Mouse (Mus musculus): ENCODE results near the gene Smbd1. TPM values are rescaled to one million over a fixed set of nuclear protein-coding genes. Genes with fewer than 3 reads are reported as not detected.

Gene Smbd1
- polyA plus RNA-seq, 1 experiment: not detected

- no peak for DNase-seq (ENCODE audit: low read depth)
- TF ChIP-seq POLR2A (IDR thresholded peaks at IDR 0.05; ENCODE audit: borderline replicate concordance, extremely low read depth, insufficient read depth, insufficient read length, poor library complexity, severe bottlenecking): no peak
Observed at GRCm38 (mm10) chr16:32778956-32779355, 31.3 kb downstream of the Smbd1 start.

- DNase-seq (ENCODE audit: low read depth): no peak
- no peak for TF ChIP-seq POLR2A (IDR thresholded peaks at IDR 0.05; ENCODE audit: borderline replicate concordance, extremely low read depth, insufficient read depth, insufficient read length, poor library complexity, severe bottlenecking)
Observed at GRCm38 (mm10) chr16:32776676-32777075, 33.6 kb downstream of the Smbd1 start.

- DNase-seq (ENCODE audit: low read depth): no peak
- TF ChIP-seq CTCF (IDR thresholded peaks at IDR 0.05; ENCODE audit: borderline replicate concordance, extremely low read depth, insufficient read depth, insufficient read length): no peak
- no peak for TF ChIP-seq POLR2A (IDR thresholded peaks at IDR 0.05; ENCODE audit: borderline replicate concordance, extremely low read depth, insufficient read depth, insufficient read length, poor library complexity, severe bottlenecking)
Observed at GRCm38 (mm10) chr16:32766904-32767303, 43.4 kb downstream of the Smbd1 start.

GRCm38 (mm10) chr16:32764961-32765360 is 45.3 kb downstream of the Smbd1 start:
- TF ChIP-seq POLR2A (IDR thresholded peaks at IDR 0.05; ENCODE audit: borderline replicate concordance, extremely low read depth, insufficient read depth, insufficient read length, poor library complexity, severe bottlenecking) (no peak), CTCF (IDR thresholded peaks at IDR 0.05; ENCODE audit: borderline replicate concordance, extremely low read depth, insufficient read depth, insufficient read length) (no peak)
- DNase-seq (ENCODE audit: low read depth): no peak

GRCm38 (mm10) chr16:32764550-32764949 is 45.7 kb downstream of the Smbd1 start:
- no peak for DNase-seq (ENCODE audit: low read depth)
- TF ChIP-seq POLR2A (IDR thresholded peaks at IDR 0.05; ENCODE audit: borderline replicate concordance, extremely low read depth, insufficient read depth, insufficient read length, poor library complexity, severe bottlenecking) (no peak), CTCF (IDR thresholded peaks at IDR 0.05; ENCODE audit: borderline replicate concordance, extremely low read depth, insufficient read depth, insufficient read length) (no peak)

Other genes with a start within 250 kb of the Smbd1 start
- gene Tfrc, start 201.6 kb downstream of the Smbd1 start, polyA plus RNA-seq (2012; rRNA removed): 49.0 and 52.2 TPM in 2 replicates
- gene Tnk2, start 166.6 kb downstream of the Smbd1 start, polyA plus RNA-seq (2012; rRNA removed): 127 and 134 TPM in 2 replicates
- gene Muc4, start 74.6 kb downstream of the Smbd1 start, polyA plus RNA-seq (2012; rRNA removed): 0.01 and 0.07 TPM in 2 replicates
- 0.03 and 0.05 TPM in 2 replicates for gene Muc20, start 13.0 kb downstream of the Smbd1 start, polyA plus RNA-seq (2012; rRNA removed)
- 51.6 and 55.4 TPM in 2 replicates for gene Fyttd1, start 67.0 kb upstream of the Smbd1 start, polyA plus RNA-seq (2012; rRNA removed)
- gene Rubcn, start 67.3 kb upstream of the Smbd1 start, polyA plus RNA-seq (2012; rRNA removed): 57.1 and 60.1 TPM in 2 replicates
- gene Lrch3, start 103.6 kb upstream of the Smbd1 start, polyA plus RNA-seq (2012; rRNA removed): 63.0 and 65.4 TPM in 2 replicates
- 1.4 and 2.7 TPM in 2 replicates for gene Iqcg, start 245.7 kb upstream of the Smbd1 start, polyA plus RNA-seq (2012; rRNA removed)
- gene Rpl35a, start 246.0 kb upstream of the Smbd1 start, polyA plus RNA-seq (2012; rRNA removed): 746 and 817 TPM in 2 replicates